8 mouse cellular contexts compared by ENCODE assay signal in the genomic region with DNA sequence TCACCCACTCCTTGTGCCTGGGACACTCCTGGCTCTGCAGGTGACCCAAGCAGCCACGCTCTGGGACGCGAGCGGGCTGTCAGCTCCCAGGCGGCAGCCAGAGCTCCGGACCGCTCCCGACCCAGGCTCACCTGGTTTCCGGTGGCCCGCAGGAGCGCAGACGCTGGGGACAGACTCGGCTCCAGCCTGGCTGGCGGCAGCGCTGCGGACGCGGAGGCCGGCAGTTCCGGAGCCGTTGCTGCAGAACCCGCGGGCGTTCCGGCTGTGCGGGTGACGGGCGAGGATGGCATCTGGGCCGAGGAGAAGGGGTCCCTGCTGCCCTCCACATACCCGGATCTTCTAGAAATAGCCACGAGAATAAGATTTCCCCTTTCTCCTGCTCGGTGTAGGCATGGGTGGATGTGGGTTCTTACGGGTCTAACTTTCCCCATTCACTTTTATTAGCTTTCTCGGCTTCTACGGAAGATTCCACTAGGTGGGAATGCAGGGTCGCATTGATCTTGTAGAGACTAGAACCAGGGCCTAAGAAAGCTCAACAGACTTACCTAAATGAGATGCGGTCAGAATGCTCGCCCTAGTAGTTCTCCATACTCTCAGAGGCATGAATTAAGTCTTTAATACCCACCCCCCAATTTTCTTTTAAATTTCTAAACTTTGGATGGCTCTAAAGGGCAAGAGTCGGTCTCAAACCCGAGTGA. TPM values are rescaled to one million over a fixed set of nuclear protein-coding genes. Genes with fewer than 3 reads are reported as not detected.
DNase-seq lines count a peak whose midpoint lies in the region; ATAC-seq and TF ChIP-seq lines count a peak whose summit lies in the region.

A gene (minus strand): TSS at position 648 of the 698 bp plus-strand sequence.

- peak; percentile 27 to 37; a peak in 2 of 4 replicates for TF ChIP-seq POLR2A in MEL (IDR thresholded peaks at IDR 0.05; ENCODE audit: control insufficient read depth in 1 of 2, insufficient read depth in 1 of 2, low read depth in 1 of 2, low read length in 2 of 2, poor library complexity in 1 of 2)

- no peaks in the 10 kb centered on the region for H3K27me3 ChIP-seq in MEL (ENCODE audit: control insufficient read depth in 1 of 2, insufficient read depth in 2 of 2, low read length in 2 of 2)
- H3K27me3 ChIP-seq in hindbrain, embryonic 14.5 days (ENCODE audit: control insufficient read depth, insufficient read depth, low read length) = peaks cover 9% of the 10 kb centered on the region
- no peaks in the 10 kb centered on the region for H3K27me3 ChIP-seq in liver, embryonic 12.5 days (replicated peaks)

- no peaks in the 10 kb centered on the region for H3K9me3 ChIP-seq in MEL (replicated peaks; ENCODE audit: insufficient read depth, low read length)
- no peaks in the 10 kb centered on the region for H3K9me3 ChIP-seq in hindbrain, embryonic 14.5 days (ENCODE audit: control insufficient read depth, low read length)
- H3K9me3 ChIP-seq in liver, embryonic 12.5 days (replicated peaks) = no peaks in the 10 kb centered on the region

- H3K4me2 ChIP-seq in hindbrain, embryonic 14.5 days (replicated peaks) = peak within 1 kb of the TSS; percentile 77
- peak within 1 kb of the TSS; percentile 79 for H3K4me2 ChIP-seq in liver, embryonic 12.5 days

- no peak for TF ChIP-seq CTCF in MEL (IDR thresholded peaks at IDR 0.05 in 2 of 3, conservative IDR thresholded peaks at IDR 0.05 in 1 of 3; ENCODE audit: control insufficient read depth in 1 of 3, insufficient read depth in 1 of 3, low read depth in 2 of 3, low read length in 3 of 3, poor library complexity in 1 of 3, severe bottlenecking in 1 of 3)

- peak within 1 kb of the TSS; percentile 73 for H3K9ac ChIP-seq in MEL (ENCODE audit: control insufficient read depth, low read depth, low read length, poor library complexity, severe bottlenecking)
- peak within 1 kb of the TSS; percentile 97 for H3K9ac ChIP-seq in hindbrain, embryonic 14.5 days
- H3K9ac ChIP-seq in liver, embryonic 12.5 days = peak within 1 kb of the TSS; percentile 73

- peaks cover 0 to 29% of the 10 kb centered on the region in 2 experiments; a peak in 2 of 4 replicates for H3K36me3 ChIP-seq in MEL (ENCODE audit: control insufficient read depth in 1 of 2, insufficient read depth in 2 of 2, low read length in 2 of 2)
- no peaks in the 10 kb centered on the region for H3K36me3 ChIP-seq in hindbrain, embryonic 14.5 days (replicated peaks; ENCODE audit: control insufficient read depth, insufficient read depth)
- peaks cover 11% of the 10 kb centered on the region for H3K36me3 ChIP-seq in liver, embryonic 12.5 days

- peak; percentile 38 for DNase-seq in kidney, adult 11 months
- DNase-seq in kidney, adult 9 months = no peak
- DNase-seq in MEL (ENCODE audit: low read depth, low spot score) = peak; percentile 66
- DNase-seq in embryo, embryonic 9.5 days (ENCODE audit: extremely low spot score) = peak; percentile 39
- DNase-seq in hindbrain, embryonic 14.5 days (ENCODE audit: low spot score) = peak; percentile 40
- peak; percentile 45 for DNase-seq in right cerebral cortex, postnatal 14 days

- H3K27ac ChIP-seq in MEL (ENCODE audit: control insufficient read depth, low read depth, low read length) = peak within 1 kb of the TSS; percentile 78
- peak within 1 kb of the TSS; percentile 96 for H3K27ac ChIP-seq in hindbrain, embryonic 14.5 days
- peak within 1 kb of the TSS; percentile 95 for H3K27ac ChIP-seq in liver, embryonic 12.5 days

- 10% methylated on average over 40 of the region's 40 CpGs for WGBS in hindbrain, embryonic 14.5 days
- WGBS in liver, embryonic 12.5 days (ENCODE audit: insufficient replicate concordance) = 8% methylated on average over 40 of the region's 40 CpGs

- peak within 1 kb of the TSS; percentile 52 to 70 for H3K4me3 ChIP-seq in MEL (ENCODE audit: control insufficient read depth in 1 of 2, insufficient read depth in 1 of 2, low read depth in 2 of 2, low read length in 2 of 2)
- H3K4me3 ChIP-seq in hindbrain, embryonic 14.5 days (replicated peaks; ENCODE audit: low read length) = peak within 1 kb of the TSS; percentile 99
- H3K4me3 ChIP-seq in liver, embryonic 12.5 days = peak within 1 kb of the TSS; percentile 95

- H3K79me2 ChIP-seq in MEL (ENCODE audit: control insufficient read depth, insufficient read depth, low read length, poor library complexity) = peaks cover 38% of the 10 kb centered on the region

- ATAC-seq in hindbrain, embryonic 14.5 days (ENCODE audit: low FRiP score) = no peak
- ATAC-seq in liver, embryonic 12.5 days = no peak
- ATAC-seq in activated CD4-positive, CD25-positive, alpha-beta regulatory T cell, adult 4 months = no peak

- TF ChIP-seq RAD21 in MEL (IDR thresholded peaks at IDR 0.05; ENCODE audit: low read depth, low read length) = no peak

- TF ChIP-seq EP300 in MEL (IDR thresholded peaks at IDR 0.05; ENCODE audit: low read depth in 1 of 2, low read length in 2 of 2) = no peak

- H3K4me1 ChIP-seq in MEL (ENCODE audit: control insufficient read depth in 1 of 2, insufficient read depth in 2 of 2, low read length in 2 of 2) = peaks cover 4 to 13% of the 10 kb centered on the region in 2 experiments
- peaks cover 15% of the 10 kb centered on the region for H3K4me1 ChIP-seq in hindbrain, embryonic 14.5 days (replicated peaks; ENCODE audit: control insufficient read depth, insufficient read depth, low read length)
- peaks cover 42% of the 10 kb centered on the region for H3K4me1 ChIP-seq in liver, embryonic 12.5 days

TF ChIP-seq in MEL, 35 proteins besides CTCF, POLR2A, EP300 and RAD21 (continues in another document):
- TF ChIP-seq USF1 (IDR thresholded peaks at IDR 0.05; ENCODE audit: low read depth, low read length) (no peak), ZMIZ1 (IDR thresholded peaks at IDR 0.05; ENCODE audit: low read depth, low read length) (no peak), SMC3 (IDR thresholded peaks at IDR 0.05; ENCODE audit: low read depth, low read length) (no peak), MEF2A (IDR thresholded peaks at IDR 0.05; ENCODE audit: extremely low read depth, insufficient replicate concordance, low read depth, low read length, poor library complexity, severe bottlenecking) (no peak), ETS1 (IDR thresholded peaks at IDR 0.05; ENCODE audit: low read depth, low read length) (0 out of 2 replicates have a peak, but pooled peaks have one; percentile 8), CHD1 (IDR thresholded peaks at IDR 0.05; ENCODE audit: low read depth, low read length) (peak; percentile 91; the same call in 1 of the 2 replicates), USF2 (IDR thresholded peaks at IDR 0.05; ENCODE audit: borderline replicate concordance in 1 of 2, insufficient read depth in 1 of 2, low read depth in 1 of 2, low read length in 2 of 2) (no peak), MXI1 (IDR thresholded peaks at IDR 0.05; ENCODE audit: low read depth, low read length) (peak; percentile 55), ELF1 (IDR thresholded peaks at IDR 0.05; ENCODE audit: low read depth, low read length) (0 out of 2 replicates have a peak, but pooled peaks have one; percentile 19), MYC (IDR thresholded peaks at IDR 0.05; ENCODE audit: low read depth, low read length) (0 out of 2 replicates have a peak, but pooled peaks have one; percentile 16), JUND (IDR thresholded peaks at IDR 0.05; ENCODE audit: low read depth, low read length) (no peak), SIN3A (IDR thresholded peaks at IDR 0.05; ENCODE audit: low read length) (peak; percentile 65; the same call in 1 of the 2 replicates), POLR2AphosphoS5 (IDR thresholded peaks at IDR 0.05; ENCODE audit: borderline replicate concordance, low read depth, low read length) (no peak), NELFE (IDR thresholded peaks at IDR 0.05; ENCODE audit: low read depth, low read length) (0 out of 2 replicates have a peak, but pooled peaks have one; percentile 22), ZKSCAN1 (IDR thresholded peaks at IDR 0.05; ENCODE audit: low read depth, low read length) (no peak), TAL1 (IDR thresholded peaks at IDR 0.05; ENCODE audit: low read length) (no peak), MAFK (IDR thresholded peaks at IDR 0.05; ENCODE audit: borderline replicate concordance, low read depth, low read length) (no peak), NRF1 (IDR thresholded peaks at IDR 0.05; ENCODE audit: insufficient read depth, low read depth, low read length, poor library complexity, severe bottlenecking) (no peak), RCOR1 (IDR thresholded peaks at IDR 0.05; ENCODE audit: low read depth, low read length) (no peak), ZNF384 (IDR thresholded peaks at IDR 0.05; ENCODE audit: low read depth, low read length) (no peak), UBTF (IDR thresholded peaks at IDR 0.05; ENCODE audit: borderline replicate concordance, insufficient read depth, low read depth, low read length) (peak; percentile 90; the same call in 1 of the 2 replicates), MYB (IDR thresholded peaks at IDR 0.05; ENCODE audit: low read depth, low read length) (no peak), TCF12 (IDR thresholded peaks at IDR 0.05; ENCODE audit: low read depth, low read length) (no peak), GATA1 (IDR thresholded peaks at IDR 0.05; ENCODE audit: low read depth, low read length) (no peak), BHLHE40 (IDR thresholded peaks at IDR 0.05; ENCODE audit: borderline replicate concordance, low read depth, low read length) (no peak; the same call in 1 of the 2 replicates), CHD2 (IDR thresholded peaks at IDR 0.05; ENCODE audit: low read length) (no peak), POLR2AphosphoS2 (IDR thresholded peaks at IDR 0.05; ENCODE audit: low read length) (no peak), KAT2A (conservative IDR thresholded peaks at IDR 0.05; ENCODE audit: low read depth, low read length) (no peak), MAZ (IDR thresholded peaks at IDR 0.05; ENCODE audit: low read depth, low read length) (0 out of 2 replicates have a peak, but pooled peaks have one; percentile 26), ZC3H11A (IDR thresholded peaks at IDR 0.05; ENCODE audit: low read depth, low read length) (no peak), E2F4 (IDR thresholded peaks at IDR 0.05; ENCODE audit: borderline replicate concordance, low read depth, low read length) (no peak), TBP (IDR thresholded peaks at IDR 0.05; ENCODE audit: low read depth, low read length) (0 out of 2 replicates have a peak, but pooled peaks have one; percentile 40)

RNA-seq across cellular contexts. Expression of the gene that starts here (rescaled TPM):
- 0.58 and 0.69 TPM in 2 replicates for total RNA-seq in MEL (2012; rRNA removed)
- polyA plus RNA-seq in MEL (2012; ENCODE audit: insufficient read depth in 1 of 2, insufficient read length in 2 of 2, low read depth in 1 of 2, low replicate concordance in 2 of 2, missing spikeins in 1 of 2) = 1 to 10 TPM in 1 of 2 experiments, not detected in 1; 1.6 TPM
- polyA plus RNA-seq in hindbrain, embryonic 14.5 days (2014; fragmentation: Nextera tagmentation; extraction: Ambion mirVana) = 1.8 and 2.3 TPM in 2 replicates
- polyA plus RNA-seq in liver, embryonic 12.5 days (2016; fragmentation: Nextera tagmentation; extraction: Ambion mirVana) = 0.41 and 0.48 TPM in 2 replicates
- polyA plus RNA-seq in activated CD4-positive, CD25-positive, alpha-beta regulatory T cell, adult 4 months (2017; shearing (Covaris generic)) = not detected
